Mouse (Mus musculus) embryo, embryonic 10 days (tissue): ENCODE data around the gene Gm13090.

Experiments
- DNase-seq: peaks from one replicate; pipeline ENCODE4 v3.0.0-alpha.2; 2015; ENCODE audit warnings: low spot score

Gm13090 gene

GRCm38 (mm10) chr4:151089270-151089669, at the start of gene Gm13090:
TSS of gene Gm13090 (plus strand) at chr4:151089570.
- DNase-seq: no peak

- no peak for DNase-seq
Observed at GRCm38 (mm10) chr4:151041506-151041905, 47.9 kb upstream of the Gm13090 start.

- DNase-seq: no peak
Observed at GRCm38 (mm10) chr4:151043281-151043680, 46.1 kb upstream of the Gm13090 start.

- DNase-seq: peak; percentile 96
Observed at GRCm38 (mm10) chr4:151044037-151044943, 45.1 kb upstream of the Gm13090 start, which contains the start of gene Per3. TSS of gene Per3 (minus strand) at chr4:151044665.

- no peak for DNase-seq
Observed at GRCm38 (mm10) chr4:151044944-151045570, 44.3 kb upstream of the Gm13090 start.

- no peak for DNase-seq
Observed at GRCm38 (mm10) chr4:151046524-151046923, 42.8 kb upstream of the Gm13090 start.

- DNase-seq: no peak
Observed at GRCm38 (mm10) chr4:151051162-151051561, 38.2 kb upstream of the Gm13090 start.

- DNase-seq: peak; percentile 100
Observed at GRCm38 (mm10) chr4:151057347-151058321, 31.7 kb upstream of the Gm13090 start, which contains the start of gene Vamp3. TSS of gene Vamp3 (minus strand) at chr4:151057963.

- DNase-seq: no peak
Observed at GRCm38 (mm10) chr4:151058634-151059033, 30.7 kb upstream of the Gm13090 start.

- DNase-seq: no peak
Observed at GRCm38 (mm10) chr4:151059566-151059965, 29.8 kb upstream of the Gm13090 start.

- no peak for DNase-seq
Observed at GRCm38 (mm10) chr4:151068751-151069150, 20.6 kb upstream of the Gm13090 start.

- no peak for DNase-seq
Observed at GRCm38 (mm10) chr4:151070962-151071361, 18.4 kb upstream of the Gm13090 start.

GRCm38 (mm10) chr4:151073108-151073744, 16.1 kb upstream of the Gm13090 start:
- peak; percentile 79 for DNase-seq

- no peak for DNase-seq
Observed at GRCm38 (mm10) chr4:151074817-151075216, 14.6 kb upstream of the Gm13090 start.

GRCm38 (mm10) chr4:151081355-151081754, 8.0 kb upstream of the Gm13090 start:
- DNase-seq: no peak

- DNase-seq: no peak
Observed at GRCm38 (mm10) chr4:151081977-151082376, 7.4 kb upstream of the Gm13090 start.

GRCm38 (mm10) chr4:151083027-151083426, 6.3 kb upstream of the Gm13090 start:
- no peak for DNase-seq

- no peak for DNase-seq
Observed at GRCm38 (mm10) chr4:151087358-151087757, 2.0 kb upstream of the Gm13090 start.

- no peak for DNase-seq
Observed at GRCm38 (mm10) chr4:151088819-151089218, 551 bp upstream of the Gm13090 start.

GRCm38 (mm10) chr4:151095207-151095606, 5.8 kb downstream of the Gm13090 start:
- DNase-seq: peak; percentile 75
